Mouse (Mus musculus) gastrocnemius, adult 2 months (tissue): ENCODE measurements around the gene Ube2g1. TPM values are rescaled to one million over a fixed set of nuclear protein-coding genes. Genes with fewer than 3 reads are reported as not detected.

Experiments used
- DNase-seq: peaks from one replicate; pipeline ENCODE4 v3.0.0; 2022
- H3K27ac ChIP-seq: fragments of 200-600 bp; 2 replicates; pipeline ENCODE4 v1.8.1; 2022; ENCODE audit warnings: mild to moderate bottlenecking
- H3K4me3 ChIP-seq: fragments of 200-600 bp; 2 replicates; pipeline ENCODE4 v1.8.1; 2022; ENCODE audit warnings: mild to moderate bottlenecking, moderate library complexity
- CTCF ChIP-seq: fragments of 200-600 bp; IDR thresholded peaks from 2 replicates; pipeline ENCODE4 v1.8.1; 2022; ENCODE audit warnings: antibody characterized with exemption, mild to moderate bottlenecking, moderate library complexity
- intact Hi-C: fragments of 180-260 bp; cut with DNase I; formaldehyde crosslinking; loops from one replicate; pipeline ENCODE4 v1.15.1; 2025
- microRNA-seq: library from miRNA; unstranded; fragments of <30 nt; microRNA quantifications from one replicate; pipeline ENCODE4 v1.2.0, GENCODE M21; 2021
- total RNA-seq, 2 experiments: library from RNA; stranded (reverse); gene quantifications; 2 replicates each; pipeline ENCODE4 v1.2.3; 2021

Gene Ube2g1
- total RNA-seq, 2 experiments from 2014 or later, result 76.3 to 87.6 TPM

DNA sequence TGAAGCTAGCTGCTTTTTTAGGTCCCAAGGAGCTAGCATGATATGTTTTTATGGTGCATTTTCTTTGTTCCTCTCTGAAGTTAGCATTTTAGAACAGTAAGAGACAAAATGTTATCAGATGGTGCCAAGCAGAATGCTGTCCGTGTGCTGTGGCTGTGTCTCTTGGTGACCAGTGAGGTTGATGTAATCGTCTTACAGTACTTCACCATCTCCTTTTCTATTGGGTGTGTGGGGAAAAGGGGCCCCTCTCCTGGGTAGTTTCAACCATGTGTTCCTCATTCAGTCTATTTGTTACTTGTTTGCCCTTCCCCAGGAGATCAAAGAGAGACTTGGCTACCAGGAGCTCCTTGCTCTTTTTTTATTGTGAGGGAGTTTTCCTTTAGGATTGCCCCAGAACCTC is 116.1 kb downstream of the Ube2g1 start:
- DNase-seq, result no peak
- intact Hi-C loops, result no loop called here
- no peak overlapping the region for H3K27ac ChIP-seq
- TF ChIP-seq CTCF, result no peak
- H3K4me3 ChIP-seq, result no peak overlapping the region

DNA sequence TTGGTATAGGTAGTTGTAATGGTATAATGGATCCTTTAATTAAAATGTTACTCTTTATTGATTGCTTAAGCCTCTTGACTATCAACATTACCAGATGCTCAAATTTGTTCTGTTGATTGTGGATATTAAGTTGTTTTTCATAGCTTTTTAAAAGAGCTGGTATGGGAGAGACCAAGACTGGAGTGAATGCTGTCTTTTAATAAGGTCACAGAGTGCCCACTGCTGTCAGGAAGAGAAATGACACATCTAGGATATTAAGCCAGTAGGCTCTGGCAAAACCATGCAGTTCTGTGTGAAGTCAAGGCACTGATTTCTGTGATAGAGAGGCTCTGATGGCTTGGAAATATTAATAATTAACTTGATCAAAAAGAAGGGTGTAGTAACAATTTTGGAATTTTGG is 116.8 kb downstream of the Ube2g1 start:
- intact Hi-C loops, result loop anchor here (1.0 kb wide), 1 partner anchor 154 kb away; no protein-coding TSS in a partner anchor
- no peak overlapping the region for H3K4me3 ChIP-seq
- TF ChIP-seq CTCF, result peak; percentile 71
- no peak overlapping the region for H3K27ac ChIP-seq
- DNase-seq, result no peak

- DNase-seq, result peak; percentile 32
- intact Hi-C loops, result no loop called here
- Histone ChIP-seq H3K4me3 (no peak overlapping the region), H3K27ac (no peak overlapping the region)
- TF ChIP-seq CTCF, result peak; percentile 62
Measured at GRCm38 (mm10) chr11:72726023-72726422, 118.9 kb downstream of the Ube2g1 start.

DNA sequence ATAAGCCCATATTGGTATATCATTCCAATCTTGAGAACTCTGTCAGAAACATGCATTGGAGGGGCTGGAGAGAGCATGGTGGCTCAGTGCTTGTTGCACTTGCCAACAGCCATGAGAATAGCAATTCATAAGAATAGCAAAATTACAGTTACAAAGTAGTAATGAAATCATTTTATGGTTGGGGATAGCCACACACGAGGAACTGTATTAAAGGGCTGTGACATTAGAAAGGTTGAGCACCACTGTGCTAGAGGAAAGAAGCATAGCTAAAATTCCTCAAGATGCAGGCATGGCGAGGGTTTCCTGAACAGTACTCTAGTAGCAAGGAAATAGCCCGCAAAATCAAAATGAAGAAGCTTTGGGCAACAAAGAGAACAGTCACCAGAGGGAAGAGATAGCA is 126.7 kb downstream of the Ube2g1 start:
- Histone ChIP-seq H3K4me3 (no peak overlapping the region), H3K27ac (peak overlapping the region; percentile 71)
- TF ChIP-seq CTCF, result no peak
- DNase-seq, result no peak
- intact Hi-C loops, result no loop called here

GRCm38 (mm10) chr11:72734840-72735518 is 127.9 kb downstream of the Ube2g1 start:
- H3K27ac ChIP-seq, result peak overlapping the region; percentile 71
- H3K4me3 ChIP-seq, result no peak overlapping the region
- no peak for DNase-seq
- intact Hi-C loops, result no loop called here
- TF ChIP-seq CTCF, result no peak

DNA sequence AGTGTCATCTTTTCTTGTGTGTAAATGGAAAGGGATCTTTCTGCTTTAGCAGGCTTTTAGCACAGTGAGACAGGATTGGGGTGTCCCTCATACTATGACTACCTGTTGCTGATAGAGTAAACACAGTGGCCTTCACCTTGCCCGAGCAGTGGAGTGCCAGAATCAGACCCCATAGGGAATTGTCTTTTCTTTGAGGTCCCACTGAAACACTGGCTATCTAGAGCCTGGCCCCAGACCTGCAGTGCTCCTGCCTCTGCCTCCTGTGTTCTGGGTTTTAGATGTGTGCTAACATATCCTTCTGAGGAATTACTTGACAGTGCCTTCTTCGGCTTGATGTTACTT is 128.4 kb downstream of the Ube2g1 start:
- DNase-seq, result no peak
- TF ChIP-seq CTCF, result no peak
- no peak overlapping the region for H3K4me3 ChIP-seq
- peak overlapping the region; percentile 65 for H3K27ac ChIP-seq
- intact Hi-C loops, result no loop called here

Small RNA genes within 50 kb of the gene (microRNA-seq; reads per million reads assigned to microRNA genes)
- gene Gm25678, result not detected

Other genes with a start within 250 kb of the Ube2g1 start
- gene Tekt1, start 244.8 kb upstream of the Ube2g1 start, total RNA-seq, result 1 to 10 TPM in 1 of 2 experiments, under 1 TPM in 1; 0.33 to 2.6 TPM
- gene Smtnl2, start 195.6 kb upstream of the Ube2g1 start, total RNA-seq, result 100 to 1,000 TPM; 238 to 342 TPM
- 1 to 10 TPM in 1 of 2 experiments, under 1 TPM in 1; 0.67 to 5.5 TPM for gene Ggt6, start 171.8 kb upstream of the Ube2g1 start, total RNA-seq
- gene Mybbp1a, start 165.9 kb upstream of the Ube2g1 start, total RNA-seq, result 10 to 100 TPM; 60.2 to 60.9 TPM
- gene Spns2, start 117.4 kb upstream of the Ube2g1 start, total RNA-seq, result 10 to 100 TPM; 15.7 to 65.1 TPM
- under 1 TPM; 0.06 to 0.18 TPM for gene Spns3, start 56.8 kb upstream of the Ube2g1 start, total RNA-seq
- 10 to 100 TPM in 1 of 2 experiments, 1 to 10 TPM in 1; 8.5 to 10.4 TPM for gene Ankfy1, start 82.7 kb downstream of the Ube2g1 start, total RNA-seq
- gene Cyb5d2, start 188.9 kb downstream of the Ube2g1 start, total RNA-seq, result 10 to 100 TPM; 18.5 to 22.3 TPM
- 10 to 100 TPM; 12.8 to 13.3 TPM for gene Zzef1, start 188.9 kb downstream of the Ube2g1 start, total RNA-seq